Mouse (Mus musculus): ENCODE measurements around the gene Fmnl3. TPM values are rescaled to one million over a fixed set of nuclear protein-coding genes. Genes with fewer than 3 reads are reported as not detected.
A peak's percentile ranks its signal among the peaks of the same experiment; 100 is the strongest.

Fmnl3 gene
- polyA plus RNA-seq, 1 experiment from 2014 or later: 17.3 TPM

DNA sequence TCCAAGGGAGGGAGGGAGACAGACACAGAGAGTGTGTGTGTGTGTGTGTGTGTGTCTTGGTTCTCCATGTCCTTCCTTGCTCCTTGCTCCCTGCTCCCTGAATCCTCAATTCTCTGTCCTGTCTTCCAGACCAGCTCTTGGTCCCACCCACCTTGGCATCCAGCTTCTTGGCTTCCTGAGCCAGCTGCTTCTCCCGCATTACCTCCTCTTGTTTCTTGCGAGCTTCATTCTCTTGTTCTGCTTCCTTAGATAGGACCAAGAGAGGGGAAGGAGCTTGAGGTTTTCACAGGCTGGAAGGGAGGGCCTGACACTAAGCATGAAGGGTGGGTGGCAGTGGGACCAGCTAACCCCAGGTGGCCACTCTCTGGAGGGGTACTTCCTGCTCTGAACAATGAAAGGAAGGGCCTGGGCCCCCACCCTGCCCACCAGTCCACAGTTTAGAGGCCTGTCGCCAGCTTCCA, 50.8 kb downstream of the Fmnl3 start:
- no peak overlapping the region for H3K4me3 ChIP-seq (replicated peaks)
- H3K27ac ChIP-seq: no peak overlapping the region
- peaks cover 33% of the 10 kb centered on the region for H3K36me3 ChIP-seq
- WGBS: 74% methylated on average over 3 of the region's 3 CpGs
- H3K9me3 ChIP-seq: no peaks in the 10 kb centered on the region
- H3K27me3 ChIP-seq (replicated peaks): no peaks in the 10 kb centered on the region
- H3K9ac ChIP-seq: no peak overlapping the region
- ATAC-seq: no peak
- no peak overlapping the region for H3K4me2 ChIP-seq (replicated peaks)
- peaks cover 3% of the 10 kb centered on the region; the same call in 1 of the 2 replicates for H3K4me1 ChIP-seq (replicated peaks)

GRCm38 (mm10) chr15:99318861-99319410, 51.3 kb downstream of the Fmnl3 start:
- Histone ChIP-seq H3K4me1 (replicated peaks) (peaks cover 3% of the 10 kb centered on the region; the same call in 1 of the 2 replicates), H3K9ac (no peak overlapping the region), H3K4me2 (replicated peaks) (no peak overlapping the region), H3K4me3 (replicated peaks) (no peak overlapping the region), H3K27ac (no peak overlapping the region), H3K9me3 (no peaks in the 10 kb centered on the region), H3K27me3 (replicated peaks) (no peaks in the 10 kb centered on the region), H3K36me3 (peaks cover 33% of the 10 kb centered on the region)
- WGBS: 84% methylated on average over 14 of the region's 14 CpGs
- ATAC-seq: no peak

- peak overlapping the region; percentile 54; the same call in 1 of the 2 replicates for H3K27ac ChIP-seq
- no peak overlapping the region for H3K4me3 ChIP-seq (replicated peaks)
- H3K27me3 ChIP-seq (replicated peaks): no peaks in the 10 kb centered on the region
- H3K36me3 ChIP-seq: peaks cover 33% of the 10 kb centered on the region
- WGBS: 86% methylated on average over 6 of the region's 6 CpGs
- H3K4me2 ChIP-seq (replicated peaks): no peak overlapping the region
- H3K4me1 ChIP-seq (replicated peaks): peaks cover 3% of the 10 kb centered on the region; the same call in 1 of the 2 replicates
- no peak for ATAC-seq
- no peak overlapping the region for H3K9ac ChIP-seq
- no peaks in the 10 kb centered on the region for H3K9me3 ChIP-seq
These were observed 52.2 kb downstream of the Fmnl3 start for GRCm38 (mm10) chr15:99318071-99318470.

DNA sequence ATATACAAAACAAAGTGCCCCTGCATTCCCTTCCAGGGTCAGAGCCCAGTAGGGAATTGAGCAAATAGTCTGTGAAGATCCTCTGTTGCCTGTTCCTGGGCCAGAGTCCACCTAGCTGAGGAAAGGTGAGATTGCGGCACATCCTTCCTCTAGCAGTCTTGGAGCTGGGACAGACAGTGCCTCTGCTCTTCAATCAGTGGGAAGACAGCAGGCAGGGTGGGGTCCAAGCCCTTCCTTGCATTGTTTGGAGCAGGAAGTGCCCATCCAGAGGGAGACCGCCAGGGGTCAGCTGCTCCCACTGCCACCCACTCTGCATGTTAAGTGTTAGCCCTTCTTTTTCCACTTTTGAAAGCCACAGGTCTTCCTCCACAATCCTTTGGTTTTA, 53.0 kb downstream of the Fmnl3 start:
- H3K36me3 ChIP-seq: peaks cover 30% of the 10 kb centered on the region
- H3K4me3 ChIP-seq (replicated peaks): no peak overlapping the region
- peak; percentile 59 for ATAC-seq

GRCm38 (mm10) chr15:99316314-99317266, 53.7 kb downstream of the Fmnl3 start:
- WGBS: 68% methylated on average over 16 of the region's 16 CpGs

More for the DNA sequence above, 53.0 kb downstream of the Fmnl3 start:
- Histone ChIP-seq H3K27me3 (replicated peaks) (no peaks in the 10 kb centered on the region), H3K27ac (peak overlapping the region; percentile 54), H3K4me1 (replicated peaks) (peaks cover 3% of the 10 kb centered on the region; the same call in 1 of the 2 replicates), H3K9ac (no peak overlapping the region), H3K9me3 (no peaks in the 10 kb centered on the region), H3K4me2 (replicated peaks) (no peak overlapping the region)
- WGBS: 66% methylated on average over 2 of the region's 2 CpGs

DNA sequence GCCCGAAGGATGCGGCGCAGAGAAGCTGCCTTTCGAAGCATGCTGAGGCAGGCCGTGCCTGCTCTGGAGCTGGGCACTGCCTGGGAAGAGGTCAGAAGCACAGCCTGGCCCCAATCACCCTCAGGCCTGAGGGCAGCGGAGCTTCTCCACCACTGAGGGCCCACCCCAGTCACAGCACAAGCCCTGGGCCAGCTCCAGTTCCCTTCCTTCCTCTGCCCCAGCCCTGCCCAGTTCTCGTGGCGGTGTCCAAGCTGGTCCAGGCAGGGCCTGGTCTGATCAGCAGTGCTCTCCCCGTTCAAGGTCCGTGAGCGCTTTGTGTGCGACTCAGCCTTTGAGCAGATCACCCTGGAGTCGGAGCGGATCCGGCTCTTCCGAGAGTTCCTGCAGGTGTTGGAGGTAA, 55.4 kb downstream of the Fmnl3 start:
- no peak overlapping the region for H3K27ac ChIP-seq

More at GRCm38 (mm10) chr15:99316314-99317266, 53.7 kb downstream of the Fmnl3 start:
- Histone ChIP-seq H3K36me3 (peaks cover 28% of the 10 kb centered on the region), H3K9me3 (no peaks in the 10 kb centered on the region), H3K9ac (no peak overlapping the region), H3K4me2 (replicated peaks) (no peak overlapping the region), H3K27me3 (replicated peaks) (no peaks in the 10 kb centered on the region), H3K4me3 (replicated peaks) (no peak overlapping the region), H3K27ac (peak overlapping the region; percentile 54), H3K4me1 (replicated peaks) (peaks cover 3% of the 10 kb centered on the region; the same call in 1 of the 2 replicates)
- peak; percentile 65 for ATAC-seq

GRCm38 (mm10) chr15:99310617-99311016, 59.7 kb downstream of the Fmnl3 start:
- peaks cover 42% of the 10 kb centered on the region for H3K36me3 ChIP-seq
- no peaks in the 10 kb centered on the region; the same call in 1 of the 2 replicates for H3K4me1 ChIP-seq (replicated peaks)
- WGBS: 93% methylated on average over 5 of the region's 5 CpGs
- ATAC-seq: no peak
- H3K4me3 ChIP-seq (replicated peaks): no peak overlapping the region
- H3K9ac ChIP-seq: no peak overlapping the region
- H3K4me2 ChIP-seq (replicated peaks): no peak overlapping the region
- H3K9me3 ChIP-seq: no peaks in the 10 kb centered on the region
- H3K27ac ChIP-seq: no peak overlapping the region
- H3K27me3 ChIP-seq (replicated peaks): no peaks in the 10 kb centered on the region

More for the DNA sequence above, 55.4 kb downstream of the Fmnl3 start:
- WGBS: 87% methylated on average over 16 of the region's 16 CpGs
- Histone ChIP-seq H3K4me3 (replicated peaks) (no peak overlapping the region), H3K4me2 (replicated peaks) (no peak overlapping the region), H3K9ac (no peak overlapping the region), H3K36me3 (peaks cover 30% of the 10 kb centered on the region), H3K27me3 (replicated peaks) (no peaks in the 10 kb centered on the region), H3K4me1 (replicated peaks) (peaks cover 3% of the 10 kb centered on the region; the same call in 1 of the 2 replicates), H3K9me3 (no peaks in the 10 kb centered on the region)
- no peak for ATAC-seq

DNA sequence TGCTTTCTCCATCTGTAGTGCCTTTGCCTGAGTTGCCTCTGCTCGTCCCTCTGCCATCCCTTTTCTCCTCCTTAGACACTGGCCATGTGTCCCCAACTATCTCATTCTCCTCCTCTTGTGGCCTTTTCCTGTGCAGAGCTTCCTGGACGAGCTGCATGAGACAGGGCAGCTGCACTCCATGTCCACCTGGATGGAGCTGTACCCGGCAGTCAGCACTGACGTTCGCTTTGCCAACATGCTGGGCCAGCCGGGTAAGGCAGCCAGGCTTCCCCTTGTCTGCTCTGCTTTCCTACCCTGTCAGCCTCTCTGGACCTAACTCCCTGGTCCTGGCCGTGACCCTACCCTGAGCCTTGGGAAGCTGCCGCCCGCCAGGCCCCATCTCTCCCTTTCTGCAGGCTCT, 60.7 kb downstream of the Fmnl3 start:
- whole genome bisulfite sequencing: 95% methylated on average over 9 of the region's 9 CpGs
- no peak overlapping the region for H3K4me2 ChIP-seq (replicated peaks)
- ATAC-seq: no peak
- H3K27me3 ChIP-seq (replicated peaks): no peaks in the 10 kb centered on the region
- no peak overlapping the region for H3K4me3 ChIP-seq (replicated peaks)
- H3K4me1 ChIP-seq (replicated peaks): no peaks in the 10 kb centered on the region
- peaks cover 47% of the 10 kb centered on the region for H3K36me3 ChIP-seq
- no peak overlapping the region for H3K9ac ChIP-seq
- no peak overlapping the region for H3K27ac ChIP-seq
- H3K9me3 ChIP-seq: no peaks in the 10 kb centered on the region

DNA sequence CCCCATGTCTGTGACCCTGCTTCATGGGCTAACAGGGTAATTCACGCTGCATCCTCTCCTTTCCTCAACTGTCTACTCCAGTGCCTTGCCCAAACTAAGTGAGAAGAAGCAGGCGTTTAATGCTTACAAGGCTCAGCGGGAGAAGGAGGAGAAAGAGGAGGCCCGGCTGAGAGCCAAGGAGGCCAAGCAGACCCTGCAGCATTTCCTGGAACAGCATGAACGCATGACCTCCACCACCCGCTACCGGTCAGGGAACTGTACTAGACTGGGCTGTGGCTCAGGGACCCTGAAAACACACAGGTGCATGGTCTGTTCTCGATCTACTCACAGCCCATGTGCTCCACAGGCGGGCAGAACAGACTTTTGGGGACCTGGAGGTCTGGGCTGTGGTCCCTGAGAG, 62.8 kb downstream of the Fmnl3 start:
- H3K27ac ChIP-seq: no peak overlapping the region
- 86% methylated on average over 9 of the region's 9 CpGs for WGBS
- ATAC-seq: no peak
- H3K4me3 ChIP-seq (replicated peaks): no peak overlapping the region
- H3K27me3 ChIP-seq (replicated peaks): no peaks in the 10 kb centered on the region
- H3K4me1 ChIP-seq (replicated peaks): no peaks in the 10 kb centered on the region
- H3K9me3 ChIP-seq: no peaks in the 10 kb centered on the region
- peaks cover 53% of the 10 kb centered on the region for H3K36me3 ChIP-seq
- no peak overlapping the region for H3K4me2 ChIP-seq (replicated peaks)
- H3K9ac ChIP-seq: no peak overlapping the region

- Histone ChIP-seq H3K27ac (0 out of 2 replicates have a peak overlapping the region, but pooled peaks have one; percentile 90), H3K9ac (0 out of 2 replicates have a peak overlapping the region, but pooled peaks have one; percentile 64), H3K4me3 (replicated peaks) (peak overlapping the region; percentile 70; the same call in 1 of the 2 replicates), H3K36me3 (no peaks in the 10 kb centered on the region), H3K27me3 (replicated peaks) (no peaks in the 10 kb centered on the region), H3K4me1 (replicated peaks) (peaks cover 12% of the 10 kb centered on the region), H3K4me2 (replicated peaks) (peak overlapping the region; percentile 73), H3K9me3 (no peaks in the 10 kb centered on the region)
- no peak for ATAC-seq
- WGBS: 39% methylated on average over 5 of the region's 5 CpGs
These were observed 74.1 kb downstream of the Fmnl3 start for GRCm38 (mm10) chr15:99296213-99296612.

DNA sequence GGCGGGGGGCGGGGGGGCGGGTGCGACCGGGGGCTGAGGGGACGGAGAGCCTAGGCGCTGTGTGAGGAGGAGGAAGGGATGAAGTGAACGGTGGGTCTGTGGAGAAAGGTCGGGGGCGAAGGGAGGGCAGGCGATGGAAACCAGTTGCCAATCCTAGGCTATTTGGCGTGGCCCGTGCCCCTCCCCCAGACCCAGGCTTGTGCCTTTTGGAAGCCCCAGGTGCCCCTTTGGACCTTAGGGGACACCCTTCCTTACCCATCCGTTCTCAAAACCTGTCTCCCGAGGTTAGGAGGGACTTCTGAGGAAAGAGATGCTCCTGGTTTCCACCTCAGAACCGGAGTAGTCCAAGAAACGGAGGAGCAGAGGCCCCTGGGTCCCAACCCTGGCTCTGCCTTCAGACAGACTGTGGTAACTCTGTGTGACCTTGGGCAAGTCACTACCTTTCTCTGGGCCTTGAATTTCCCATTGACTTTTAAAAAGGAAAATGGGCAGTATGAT, 74.7 kb downstream of the Fmnl3 start, which contains the start of gene Fam186b:
Fam186b (minus strand) TSS at position 405 of the 498 bp plus-strand sequence.
- Histone ChIP-seq H3K4me1 (replicated peaks) (peaks cover 12% of the 10 kb centered on the region), H3K4me3 (replicated peaks) (peak within 1 kb of the TSS; percentile 70), H3K36me3 (no peaks in the 10 kb centered on the region), H3K9me3 (no peaks in the 10 kb centered on the region), H3K27me3 (replicated peaks) (no peaks in the 10 kb centered on the region), H3K27ac (peak within 1 kb of the TSS; percentile 90), H3K9ac (peak within 1 kb of the TSS; percentile 64), H3K4me2 (replicated peaks) (peak within 1 kb of the TSS; percentile 73)
- 1% methylated on average over 13 of the region's 17 CpGs for WGBS
- peak; percentile 41; the same call in 1 of the 2 replicates for ATAC-seq

DNA sequence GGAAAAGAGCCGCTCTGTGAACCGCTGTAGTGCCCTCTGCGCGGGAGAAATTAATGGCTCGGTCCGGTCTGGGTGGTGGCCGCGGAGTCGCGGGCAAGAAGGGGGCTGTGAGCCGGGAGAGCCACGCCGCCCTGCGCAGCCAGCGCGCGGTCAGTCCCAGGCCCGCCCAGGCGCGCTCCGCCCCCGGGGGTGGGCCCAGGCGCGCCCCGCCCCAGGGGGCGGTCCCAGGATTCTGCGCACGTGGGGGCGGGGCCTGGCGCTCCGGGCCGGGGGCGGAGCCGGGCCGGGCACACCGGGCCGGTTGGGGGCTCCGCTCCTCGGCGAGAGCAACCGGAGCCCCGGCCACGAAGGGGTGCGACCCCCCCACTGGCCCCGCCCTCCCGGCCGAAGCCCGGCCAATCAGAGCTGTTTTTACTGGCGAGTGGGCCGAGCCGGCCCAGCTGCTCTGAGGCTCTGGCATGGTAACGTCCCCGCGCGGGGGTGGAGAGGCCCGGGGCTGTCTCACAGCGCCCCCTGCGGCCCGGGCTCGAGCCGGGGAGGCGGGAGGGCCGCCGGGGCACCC, 75.4 kb downstream of the Fmnl3 start, which contains the start of gene Prpf40b:
Prpf40b (plus strand) TSS at position 275 of the 562 bp plus-strand sequence.
- H3K4me2 ChIP-seq (replicated peaks): peak within 1 kb of the TSS; percentile 73
- peak within 1 kb of the TSS; percentile 64 for H3K9ac ChIP-seq
- H3K27me3 ChIP-seq (replicated peaks): no peaks in the 10 kb centered on the region
- 1% methylated on average over 64 of the region's 64 CpGs for WGBS
- peak; percentile 98 for ATAC-seq
- peak within 1 kb of the TSS; percentile 70 for H3K4me3 ChIP-seq (replicated peaks)
- no peaks in the 10 kb centered on the region for H3K36me3 ChIP-seq
- peaks cover 12% of the 10 kb centered on the region for H3K4me1 ChIP-seq (replicated peaks)
- H3K9me3 ChIP-seq: no peaks in the 10 kb centered on the region
- peak within 1 kb of the TSS; percentile 90 for H3K27ac ChIP-seq

Data from intestine, embryonic 15.5 days (tissue).